Mouse (Mus musculus) stomach, embryonic 16.5 days (tissue): ENCODE measurements around the gene Tnfrsf25. TPM values are rescaled to one million over a fixed set of nuclear protein-coding genes. Genes with fewer than 3 reads are reported as not detected.
A peak's percentile ranks its signal among the peaks of the same experiment; 100 is the strongest.

Experiments
- ATAC-seq: fragments of 200-750 bp; cut with Nextera tagmentation; 2 replicates; pipeline ENCODE4 v1.8.0; 2017; ENCODE audit warnings: moderate number of reproducible peaks, moderate TSS enrichment; ENCODE audit not compliant: insufficient read depth, low FRiP score
- H3K27ac ChIP-seq: fragments of 300-500 bp; sonication (generic); 2 replicates; pipeline ENCODE4 v1.5.1; 2014; ENCODE audit warnings: low read length
- H3K27me3 ChIP-seq: fragments of 300-500 bp; sonication (generic); 2 replicates; pipeline ENCODE4 v1.6.1; 2014; ENCODE audit warnings: low read length, control low read depth, mixed read lengths; ENCODE audit not compliant: control insufficient read depth, insufficient read depth
- H3K36me3 ChIP-seq: fragments of 300-500 bp; sonication (generic); 2 replicates; pipeline ENCODE4 v1.6.1; 2014; ENCODE audit warnings: low read length; ENCODE audit not compliant: control insufficient read depth, insufficient read depth
- H3K4me1 ChIP-seq: fragments of 300-500 bp; sonication (generic); 2 replicates; pipeline ENCODE4 v1.6.1; 2014; ENCODE audit warnings: low read length, control low read depth, mixed read lengths; ENCODE audit not compliant: control insufficient read depth, insufficient read depth
- H3K4me2 ChIP-seq: fragments of 300-500 bp; sonication (generic); 2 replicates; pipeline ENCODE4 v1.6.1; 2014; ENCODE audit warnings: low read depth, low read length, mixed read lengths
- H3K4me3 ChIP-seq: fragments of 300-500 bp; sonication (generic); replicated peaks from 2 replicates; pipeline ENCODE4 v1.5.1; 2014; ENCODE audit warnings: mild to moderate bottlenecking, low read length
- H3K9ac ChIP-seq: fragments of 300-500 bp; sonication (generic); 2 replicates; pipeline ENCODE4 v1.6.1; 2014; ENCODE audit warnings: low read length
- H3K9me3 ChIP-seq: fragments of 300-500 bp; sonication (generic); replicated peaks from 2 replicates; pipeline ENCODE4 v1.6.1; 2016; ENCODE audit warnings: low read length, control low read depth; ENCODE audit not compliant: control insufficient read depth
- WGBS: fragments of 180-500 bp; shearing (Covaris S2); extraction: QIAGEN DNeasy Blood & Tissue Kit; methylation state at CpG from one replicate; pipeline ENCODE4 v1.1.7; 2014; 5-methylcytosine and 5-hydroxymethylcytosine counted together
- polyA plus RNA-seq: library from polyadenylated mRNA; unstranded; fragments of >200 nt; fragmentation: Nextera tagmentation; extraction: Ambion mirVana; gene quantifications from 2 replicates; pipeline ENCODE4 v1.2.1, GENCODE M21; 2015

Tnfrsf25 gene
- polyA plus RNA-seq, 1 experiment from 2014 or later, result 2.1 TPM

GRCm38 (mm10) chr4:152108673-152109072 is 7.1 kb upstream of the Tnfrsf25 start:
- no peak for ATAC-seq
- Histone ChIP-seq H3K4me1 (peaks cover 13% of the 10 kb centered on the region; the same call in 1 of the 2 replicates), H3K4me3 (no peak overlapping the region), H3K9ac (0 out of 2 replicates have a peak overlapping the region, but pooled peaks have one; percentile 31), H3K27me3 (no peaks in the 10 kb centered on the region), H3K9me3 (no peaks in the 10 kb centered on the region), H3K36me3 (peaks cover 10% of the 10 kb centered on the region; the same call in 1 of the 2 replicates), H3K4me2 (0 out of 2 replicates have a peak overlapping the region, but pooled peaks have one; percentile 79), H3K27ac (no peak overlapping the region)
- WGBS, result 86% methylated on average over 5 of the region's 5 CpGs

- 66% methylated on average over 3 of the region's 3 CpGs for WGBS
- no peak overlapping the region for H3K4me3 ChIP-seq
- no peaks in the 10 kb centered on the region; the same call in 1 of the 2 replicates for H3K27me3 ChIP-seq
- no peak overlapping the region for H3K9ac ChIP-seq
- peaks cover 13% of the 10 kb centered on the region; the same call in 1 of the 2 replicates for H3K4me1 ChIP-seq
- no peaks in the 10 kb centered on the region for H3K9me3 ChIP-seq
- no peak for ATAC-seq
- H3K36me3 ChIP-seq, result peaks cover 17% of the 10 kb centered on the region; the same call in 1 of the 2 replicates
- no peak overlapping the region for H3K4me2 ChIP-seq
- H3K27ac ChIP-seq, result no peak overlapping the region
These were observed 6.2 kb upstream of the Tnfrsf25 start for GRCm38 (mm10) chr4:152109509-152109908.

GRCm38 (mm10) chr4:152110689-152111088 is 5.0 kb upstream of the Tnfrsf25 start:
- H3K27ac ChIP-seq, result no peak overlapping the region
- H3K27me3 ChIP-seq, result no peaks in the 10 kb centered on the region; the same call in 1 of the 2 replicates
- WGBS, result 80% methylated on average over 4 of the region's 4 CpGs
- H3K36me3 ChIP-seq, result peaks cover 17% of the 10 kb centered on the region; the same call in 1 of the 2 replicates
- H3K4me2 ChIP-seq, result no peak overlapping the region
- H3K9me3 ChIP-seq, result no peaks in the 10 kb centered on the region
- no peak overlapping the region for H3K9ac ChIP-seq
- peaks cover 13% of the 10 kb centered on the region for H3K4me1 ChIP-seq
- no peak for ATAC-seq
- no peak overlapping the region for H3K4me3 ChIP-seq

- H3K27me3 ChIP-seq, result no peaks in the 10 kb centered on the region; the same call in 1 of the 2 replicates
- WGBS, result 79% methylated on average over 9 of the region's 9 CpGs
- no peak overlapping the region for H3K4me2 ChIP-seq
- H3K4me3 ChIP-seq, result no peak overlapping the region
- peaks cover 17% of the 10 kb centered on the region; the same call in 1 of the 2 replicates for H3K36me3 ChIP-seq
- H3K4me1 ChIP-seq, result peaks cover 26% of the 10 kb centered on the region
- no peaks in the 10 kb centered on the region for H3K9me3 ChIP-seq
- ATAC-seq, result no peak
- H3K27ac ChIP-seq, result no peak overlapping the region
- no peak overlapping the region for H3K9ac ChIP-seq
These were observed 3.4 kb upstream of the Tnfrsf25 start for GRCm38 (mm10) chr4:152112329-152112728.

GRCm38 (mm10) chr4:152114080-152114479 is 1.7 kb upstream of the Tnfrsf25 start:
- Histone ChIP-seq H3K27me3 (peaks cover 14% of the 10 kb centered on the region), H3K36me3 (peaks cover 11% of the 10 kb centered on the region; the same call in 1 of the 2 replicates), H3K9ac (no peak overlapping the region), H3K4me1 (peaks cover 21% of the 10 kb centered on the region), H3K27ac (no peak overlapping the region), H3K4me3 (no peak overlapping the region), H3K9me3 (no peaks in the 10 kb centered on the region), H3K4me2 (no peak overlapping the region)
- no peak for ATAC-seq
- 80% methylated on average over 16 of the region's 16 CpGs for WGBS

- H3K4me2 ChIP-seq, result no peak overlapping the region
- ATAC-seq, result peak; percentile 80; the same call in 1 of the 2 replicates
- 54% methylated on average over 9 of the region's 9 CpGs for WGBS
- H3K27ac ChIP-seq, result peak overlapping the region; percentile 38; the same call in 1 of the 2 replicates
- H3K9me3 ChIP-seq, result no peaks in the 10 kb centered on the region
- H3K36me3 ChIP-seq, result peaks cover 7% of the 10 kb centered on the region; the same call in 1 of the 2 replicates
- H3K4me1 ChIP-seq, result peaks cover 37% of the 10 kb centered on the region
- no peak overlapping the region for H3K9ac ChIP-seq
- H3K27me3 ChIP-seq, result peaks cover 43% of the 10 kb centered on the region
- H3K4me3 ChIP-seq, result no peak overlapping the region
These were observed 1.8 kb downstream of the Tnfrsf25 start for GRCm38 (mm10) chr4:152117538-152117937.

GRCm38 (mm10) chr4:152119396-152120292 is 3.9 kb downstream of the Tnfrsf25 start:
- H3K9me3 ChIP-seq, result no peaks in the 10 kb centered on the region
- 13% methylated on average over 39 of the region's 39 CpGs for WGBS
- H3K4me3 ChIP-seq, result 0 out of 2 replicates have a peak overlapping the region, but pooled peaks have one; percentile 5
- H3K4me2 ChIP-seq, result no peak overlapping the region
- no peak overlapping the region for H3K27ac ChIP-seq
- ATAC-seq, result 0 out of 2 replicates have a peak, but pooled peaks have one; percentile 5
- no peak overlapping the region for H3K9ac ChIP-seq
- peaks cover 61% of the 10 kb centered on the region for H3K27me3 ChIP-seq
- H3K36me3 ChIP-seq, result no peaks in the 10 kb centered on the region
- H3K4me1 ChIP-seq, result peaks cover 37% of the 10 kb centered on the region

GRCm38 (mm10) chr4:152120311-152121182 is 4.8 kb downstream of the Tnfrsf25 start:
- peaks cover 70% of the 10 kb centered on the region for H3K27me3 ChIP-seq
- peak overlapping the region; percentile 25 for H3K4me2 ChIP-seq
- no peaks in the 10 kb centered on the region for H3K9me3 ChIP-seq
- no peaks in the 10 kb centered on the region for H3K36me3 ChIP-seq
- peaks cover 40% of the 10 kb centered on the region for H3K4me1 ChIP-seq
- no peak overlapping the region for H3K27ac ChIP-seq
- 4% methylated on average over 30 of the region's 31 CpGs for WGBS
- peak overlapping the region; percentile 19 for H3K4me3 ChIP-seq
- ATAC-seq, result no peak
- H3K9ac ChIP-seq, result 0 out of 2 replicates have a peak overlapping the region, but pooled peaks have one; percentile 5
